Mouse (Mus musculus): ENCODE results near the gene Fam180a. TPM values are rescaled to one million over a fixed set of nuclear protein-coding genes. Genes with fewer than 3 reads are reported as not detected.

Fam180a gene
- polyA plus RNA-seq, 2 experiments: 0.02 to 0.11 TPM

DNA sequence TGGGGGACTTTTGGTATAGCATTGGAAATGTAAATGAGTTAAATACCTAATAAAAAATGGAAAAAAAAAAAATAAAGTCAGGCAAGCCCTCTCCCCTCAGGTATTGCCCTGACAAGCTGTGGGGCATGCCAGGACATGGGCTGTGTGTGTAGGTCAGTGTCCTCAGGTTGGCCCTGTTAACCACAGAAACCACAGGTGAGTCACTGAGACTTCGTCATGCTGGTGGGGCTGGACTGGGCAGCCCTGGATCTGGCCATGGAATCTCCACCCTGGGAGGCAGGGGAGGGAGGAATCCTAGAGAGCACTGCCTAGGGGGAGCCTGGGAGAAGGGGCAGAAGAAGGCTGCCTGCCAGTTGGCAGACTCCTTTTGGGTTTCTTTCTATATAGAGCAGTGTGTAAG is 2.9 kb downstream of the Fam180a start:
- no peaks in the 10 kb centered on the region for H3K9me3 ChIP-seq (ENCODE audit: control insufficient read depth, low read length)
- H3K27ac ChIP-seq: no peak overlapping the region
- H3K9ac ChIP-seq (replicated peaks): no peak overlapping the region
- TF ChIP-seq EP300 (IDR thresholded peaks at IDR 0.05; ENCODE audit: low read depth): no peak
- TF ChIP-seq CTCF (IDR thresholded peaks at IDR 0.05; ENCODE audit: low read depth): no peak
- no peaks in the 10 kb centered on the region for H3K27me3 ChIP-seq (ENCODE audit: control insufficient read depth, insufficient read depth, low read length)
- no peak overlapping the region for H3K4me3 ChIP-seq (ENCODE audit: insufficient read depth in 1 of 2, low read depth in 2 of 2, low read length in 2 of 2)
- H3K4me1 ChIP-seq (replicated peaks; ENCODE audit: control insufficient read depth in 2 of 2, insufficient read depth in 2 of 2, low read length in 1 of 2): peaks cover 0 to 5% of the 10 kb centered on the region in 2 experiments; a peak in 1 of 4 replicates
- no peak for ATAC-seq (ENCODE audit: insufficient read depth)
- DNase-seq (ENCODE audit: low read depth in 3 of 3, low spot score in 3 of 3): no peak
- no peak overlapping the region for H3K4me2 ChIP-seq (ENCODE audit: low read depth)
- 50% methylated on average over 1 of the region's 1 CpGs for WGBS (ENCODE audit: insufficient replicate concordance)
- H3K36me3 ChIP-seq (replicated peaks; ENCODE audit: control insufficient read depth, insufficient read depth, low read depth): no peaks in the 10 kb centered on the region

DNA sequence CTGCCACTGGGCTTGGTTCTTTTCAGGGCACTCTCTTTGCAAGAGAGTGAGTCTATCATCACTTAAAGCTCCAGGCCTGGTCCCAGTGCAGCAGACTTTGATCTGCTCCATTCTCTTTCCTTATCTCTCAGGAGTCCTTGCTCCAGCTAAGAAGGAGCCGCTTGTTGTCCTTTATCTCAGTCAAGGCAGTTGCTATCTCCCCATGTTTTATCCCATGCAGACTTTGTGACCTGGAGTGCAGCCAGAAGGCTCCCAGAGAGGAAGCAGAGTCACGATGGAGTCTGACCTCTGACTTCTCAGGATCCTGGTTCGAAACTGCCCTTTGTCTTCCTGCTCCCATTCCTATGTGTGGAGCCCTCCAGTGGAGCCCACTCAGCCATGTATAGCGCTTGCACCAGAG is 4.8 kb downstream of the Fam180a start:
- Histone ChIP-seq H3K4me2 (ENCODE audit: low read depth) (no peak overlapping the region), H3K9ac (replicated peaks) (no peak overlapping the region), H3K4me1 (replicated peaks; ENCODE audit: control insufficient read depth in 2 of 2, insufficient read depth in 2 of 2, low read length in 1 of 2) (peaks cover 0 to 5% of the 10 kb centered on the region in 2 experiments; a peak in 1 of 4 replicates), H3K27me3 (ENCODE audit: control insufficient read depth, insufficient read depth, low read length) (no peaks in the 10 kb centered on the region), H3K9me3 (ENCODE audit: control insufficient read depth, low read length) (no peaks in the 10 kb centered on the region), H3K36me3 (replicated peaks; ENCODE audit: control insufficient read depth, insufficient read depth, low read depth) (no peaks in the 10 kb centered on the region), H3K27ac (no peak overlapping the region), H3K4me3 (ENCODE audit: insufficient read depth in 1 of 2, low read depth in 2 of 2, low read length in 2 of 2) (no peak overlapping the region)
- 39% methylated on average over 4 of the region's 4 CpGs for WGBS (ENCODE audit: insufficient replicate concordance)
- DNase-seq (ENCODE audit: low read depth in 3 of 3, low spot score in 3 of 3) (no peak), ATAC-seq (ENCODE audit: insufficient read depth) (peak; percentile 51)
- TF ChIP-seq CTCF (IDR thresholded peaks at IDR 0.05; ENCODE audit: low read depth) (no peak), EP300 (IDR thresholded peaks at IDR 0.05; ENCODE audit: low read depth) (peak; percentile 52)

- H3K9ac ChIP-seq (replicated peaks): no peak overlapping the region
- no peaks in the 10 kb centered on the region for H3K36me3 ChIP-seq (replicated peaks; ENCODE audit: control insufficient read depth, insufficient read depth, low read depth)
- H3K27me3 ChIP-seq (ENCODE audit: control insufficient read depth, insufficient read depth, low read length): no peaks in the 10 kb centered on the region
- DNase-seq (ENCODE audit: low read depth in 3 of 3, low spot score in 3 of 3) (no peak), ATAC-seq (ENCODE audit: insufficient read depth) (no peak)
- peaks cover 0 to 5% of the 10 kb centered on the region in 2 experiments; a peak in 1 of 4 replicates for H3K4me1 ChIP-seq (replicated peaks; ENCODE audit: control insufficient read depth in 2 of 2, insufficient read depth in 2 of 2, low read length in 1 of 2)
- TF ChIP-seq CTCF (IDR thresholded peaks at IDR 0.05; ENCODE audit: low read depth) (no peak), EP300 (IDR thresholded peaks at IDR 0.05; ENCODE audit: low read depth) (no peak)
- no peaks in the 10 kb centered on the region for H3K9me3 ChIP-seq (ENCODE audit: control insufficient read depth, low read length)
- H3K4me2 ChIP-seq (ENCODE audit: low read depth): no peak overlapping the region
- no peak overlapping the region for H3K4me3 ChIP-seq (ENCODE audit: insufficient read depth in 1 of 2, low read depth in 2 of 2, low read length in 2 of 2)
- no peak overlapping the region for H3K27ac ChIP-seq
- WGBS (ENCODE audit: insufficient replicate concordance): 61% methylated on average over 6 of the region's 6 CpGs
Measured at GRCm38 (mm10) chr6:35319850-35320249, 6.1 kb downstream of the Fam180a start.

DNA sequence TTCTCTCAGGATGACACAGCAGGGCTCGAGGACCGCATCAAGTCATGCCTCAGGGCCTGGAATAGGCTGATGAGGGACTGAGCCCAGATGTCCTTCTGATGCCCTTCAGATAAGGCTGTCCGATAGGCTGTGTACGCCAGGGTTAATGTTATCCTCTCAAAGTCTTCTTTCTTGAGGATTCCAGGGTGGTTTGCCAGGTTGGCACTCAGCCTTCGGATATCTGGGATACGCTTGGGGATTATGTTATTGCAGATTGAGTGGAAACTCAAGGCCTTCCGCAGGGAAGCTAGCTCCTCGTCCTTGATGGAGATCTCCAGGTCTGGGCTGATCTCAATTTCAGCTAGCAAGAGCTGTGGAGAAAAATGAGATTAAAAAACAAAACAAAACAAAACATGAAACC is 12.4 kb downstream of the Fam180a start:
- Histone ChIP-seq H3K4me3 (ENCODE audit: insufficient read depth in 1 of 2, low read depth in 2 of 2, low read length in 2 of 2) (no peak overlapping the region), H3K27ac (no peak overlapping the region), H3K4me2 (ENCODE audit: low read depth) (no peak overlapping the region), H3K9me3 (ENCODE audit: control insufficient read depth, low read length) (no peaks in the 10 kb centered on the region), H3K4me1 (replicated peaks; ENCODE audit: control insufficient read depth in 2 of 2, insufficient read depth in 2 of 2, low read length in 1 of 2) (no peaks in the 10 kb centered on the region), H3K9ac (replicated peaks) (no peak overlapping the region), H3K36me3 (replicated peaks; ENCODE audit: control insufficient read depth, insufficient read depth, low read depth) (no peaks in the 10 kb centered on the region), H3K27me3 (ENCODE audit: control insufficient read depth, insufficient read depth, low read length) (no peaks in the 10 kb centered on the region)
- WGBS (ENCODE audit: insufficient replicate concordance): 66% methylated on average over 8 of the region's 8 CpGs
- TF ChIP-seq CTCF (IDR thresholded peaks at IDR 0.05; ENCODE audit: low read depth) (no peak), EP300 (IDR thresholded peaks at IDR 0.05; ENCODE audit: low read depth) (no peak)
- DNase-seq (ENCODE audit: low read depth in 3 of 3, low spot score in 3 of 3): no peak
- no peak for ATAC-seq (ENCODE audit: insufficient read depth)

DNA sequence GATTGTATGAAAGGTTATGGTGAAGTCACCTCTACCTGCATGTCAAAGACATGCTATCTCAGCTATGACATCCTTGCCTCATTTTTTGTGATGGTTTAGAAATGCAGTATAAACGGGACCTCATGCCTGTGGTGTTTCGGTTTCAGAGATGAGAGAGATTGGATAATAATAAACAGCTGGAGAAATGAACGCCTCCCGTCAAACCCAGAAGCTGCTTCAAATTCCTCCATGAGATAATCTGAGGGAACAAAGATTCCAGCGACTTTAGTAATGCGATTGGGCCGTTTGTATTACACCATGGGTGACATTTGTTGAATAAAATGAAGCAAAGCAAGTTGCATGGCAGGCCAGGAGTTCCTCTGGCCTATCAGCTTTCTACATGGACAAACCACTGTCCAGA is 16.5 kb downstream of the Fam180a start:
- Histone ChIP-seq H3K4me3 (ENCODE audit: insufficient read depth in 1 of 2, low read depth in 2 of 2, low read length in 2 of 2) (no peak overlapping the region), H3K36me3 (replicated peaks; ENCODE audit: control insufficient read depth, insufficient read depth, low read depth) (no peaks in the 10 kb centered on the region), H3K27me3 (ENCODE audit: control insufficient read depth, insufficient read depth, low read length) (no peaks in the 10 kb centered on the region), H3K9ac (replicated peaks) (no peak overlapping the region), H3K9me3 (ENCODE audit: control insufficient read depth, low read length) (no peaks in the 10 kb centered on the region), H3K4me2 (ENCODE audit: low read depth) (no peak overlapping the region), H3K27ac (no peak overlapping the region), H3K4me1 (replicated peaks; ENCODE audit: control insufficient read depth in 2 of 2, insufficient read depth in 2 of 2, low read length in 1 of 2) (no peaks in the 10 kb centered on the region)
- TF ChIP-seq CTCF (IDR thresholded peaks at IDR 0.05; ENCODE audit: low read depth) (no peak), EP300 (IDR thresholded peaks at IDR 0.05; ENCODE audit: low read depth) (no peak)
- DNase-seq (ENCODE audit: low read depth in 3 of 3, low spot score in 3 of 3): no peak
- WGBS (ENCODE audit: insufficient replicate concordance): 53% methylated on average over 7 of the region's 7 CpGs
- no peak for ATAC-seq (ENCODE audit: insufficient read depth)

Data from liver, embryonic 14.5 days (tissue).